Mouse (Mus musculus) stomach, embryonic 15.5 days (tissue): ENCODE measurements around the gene Morn1. TPM values are rescaled to one million over a fixed set of nuclear protein-coding genes. Genes with fewer than 3 reads are reported as not detected.
A peak's percentile ranks its signal among the peaks of the same experiment; 100 is the strongest.

ENCODE experiments used
- ATAC-seq: fragments of 200-750 bp; cut with Nextera tagmentation; 2 replicates; pipeline ENCODE4 v1.8.0; 2017; ENCODE audit warnings: low read depth, moderate number of reproducible peaks, moderate TSS enrichment; ENCODE audit not compliant: insufficient read depth, low FRiP score
- H3K27ac ChIP-seq: fragments of 300-500 bp; sonication (generic); 2 replicates; pipeline ENCODE4 v1.5.1; 2015; ENCODE audit warnings: mild to moderate bottlenecking, inconsistent platforms
- H3K27me3 ChIP-seq: fragments of 300-500 bp; sonication (generic); replicated peaks from 2 replicates; pipeline ENCODE4 v1.6.1; 2015; ENCODE audit warnings: inconsistent platforms
- H3K36me3 ChIP-seq: fragments of 300-500 bp; sonication (generic); 2 replicates; pipeline ENCODE4 v1.6.1; 2015; ENCODE audit warnings: inconsistent platforms
- H3K4me1 ChIP-seq: fragments of 300-500 bp; sonication (generic); 2 replicates; pipeline ENCODE4 v1.6.1; 2015; ENCODE audit warnings: inconsistent platforms
- H3K4me2 ChIP-seq: fragments of 300-500 bp; sonication (generic); 2 replicates; pipeline ENCODE4 v1.6.1; 2015; ENCODE audit warnings: mild to moderate bottlenecking, inconsistent platforms
- H3K4me3 ChIP-seq: fragments of 300-500 bp; sonication (generic); replicated peaks from 2 replicates; pipeline ENCODE4 v1.5.1; 2015; ENCODE audit warnings: inconsistent platforms
- H3K9ac ChIP-seq: fragments of 300-500 bp; sonication (generic); 2 replicates; pipeline ENCODE4 v1.6.1; 2015; ENCODE audit warnings: inconsistent platforms
- H3K9me3 ChIP-seq: fragments of 300-500 bp; sonication (generic); 2 replicates; pipeline ENCODE4 v1.6.1; 2016; ENCODE audit warnings: inconsistent platforms
- WGBS: fragments of 180-500 bp; shearing (Covaris S2); methylation state at CpG from one replicate; pipeline ENCODE4 v1.1.7; 2015; 5-methylcytosine and 5-hydroxymethylcytosine counted together
- polyA plus RNA-seq: library from polyadenylated mRNA; unstranded; fragments of >200 nt; fragmentation: Nextera tagmentation; extraction: Ambion mirVana; gene quantifications from 2 replicates; pipeline ENCODE4 v1.2.1, GENCODE M21; 2015

Gene Morn1
- 5.1 and 5.3 TPM in 2 replicates for polyA plus RNA-seq

GRCm38 (mm10) chr4:155086108-155087024, at the start of gene Morn1, which contains the start of gene Rer1:
Gene Morn1, plus strand, starts transcription at chr4:155086577.
Gene Rer1, minus strand, starts transcription at chr4:155086382.
- Histone ChIP-seq H3K4me3 (peak within 1 kb of the TSS; percentile 65), H3K27ac (peak within 1 kb of the TSS; percentile 95), H3K4me2 (peak within 1 kb of the TSS; percentile 87), H3K9me3 (no peaks in the 10 kb centered on the region), H3K9ac (peak within 1 kb of the TSS; percentile 92), H3K36me3 (0 out of 2 replicates have a peak, but pooled peaks cover 15% of the 10 kb centered on the region), H3K27me3 (no peaks in the 10 kb centered on the region), H3K4me1 (peaks cover 37% of the 10 kb centered on the region)
- WGBS: under 1% methylated on average over 83 of the region's 85 CpGs
- peak; percentile 97 for ATAC-seq

GRCm38 (mm10) chr4:155040197-155040596, 46.2 kb upstream of the Morn1 start:
- Histone ChIP-seq H3K27me3 (peaks cover 41% of the 10 kb centered on the region), H3K36me3 (no peaks in the 10 kb centered on the region), H3K9ac (no peak overlapping the region), H3K4me2 (no peak overlapping the region), H3K4me1 (peaks cover 9% of the 10 kb centered on the region), H3K27ac (no peak overlapping the region), H3K9me3 (no peaks in the 10 kb centered on the region), H3K4me3 (no peak overlapping the region)
- WGBS: 56% methylated on average over 9 of the region's 9 CpGs
- ATAC-seq: no peak

DNA sequence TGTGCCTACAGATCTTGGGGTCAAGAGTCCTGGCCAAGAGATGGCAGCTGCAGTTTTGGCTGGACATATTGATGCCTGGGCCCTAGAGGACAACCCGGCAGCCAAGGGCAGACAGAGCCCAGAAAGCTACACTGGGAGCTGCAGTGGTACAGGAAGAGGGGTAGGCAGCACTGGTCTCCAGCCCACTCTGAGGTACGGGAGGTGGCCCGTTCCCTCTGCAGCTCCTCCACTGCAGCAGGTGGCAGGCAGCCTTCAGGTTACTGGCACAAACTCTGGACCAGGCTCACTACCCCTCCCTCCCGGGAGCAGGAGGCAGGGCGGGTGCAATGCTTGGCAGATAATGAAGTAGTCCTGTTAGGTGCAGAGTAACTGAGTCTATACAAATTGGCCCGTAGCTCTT, 45.7 kb upstream of the Morn1 start:
- no peak for ATAC-seq

GRCm38 (mm10) chr4:155042606-155043288, 43.6 kb upstream of the Morn1 start:
- WGBS: 5% methylated on average over 65 of the region's 65 CpGs
- H3K9ac ChIP-seq: no peak overlapping the region
- ATAC-seq: no peak
- H3K27ac ChIP-seq: no peak overlapping the region
- H3K4me1 ChIP-seq: peaks cover 9% of the 10 kb centered on the region
- H3K27me3 ChIP-seq: peaks cover 47% of the 10 kb centered on the region
- H3K36me3 ChIP-seq: no peaks in the 10 kb centered on the region
- peak overlapping the region; percentile 59 for H3K4me2 ChIP-seq
- peak overlapping the region; percentile 29 for H3K4me3 ChIP-seq
- no peaks in the 10 kb centered on the region for H3K9me3 ChIP-seq

More for the DNA sequence above, 45.7 kb upstream of the Morn1 start:
- WGBS: 64% methylated on average over 6 of the region's 6 CpGs
- Histone ChIP-seq H3K27ac (no peak overlapping the region), H3K9ac (no peak overlapping the region), H3K4me1 (peaks cover 9% of the 10 kb centered on the region), H3K9me3 (no peaks in the 10 kb centered on the region), H3K27me3 (peaks cover 41% of the 10 kb centered on the region), H3K36me3 (no peaks in the 10 kb centered on the region), H3K4me3 (no peak overlapping the region), H3K4me2 (no peak overlapping the region)

GRCm38 (mm10) chr4:155043289-155043625, 43.1 kb upstream of the Morn1 start:
- Histone ChIP-seq H3K4me3 (peak overlapping the region; percentile 29), H3K9ac (no peak overlapping the region), H3K27ac (no peak overlapping the region), H3K4me2 (peak overlapping the region; percentile 59), H3K27me3 (peaks cover 47% of the 10 kb centered on the region), H3K36me3 (no peaks in the 10 kb centered on the region), H3K4me1 (peaks cover 9% of the 10 kb centered on the region), H3K9me3 (no peaks in the 10 kb centered on the region)
- 7% methylated on average over 25 of the region's 25 CpGs for WGBS
- ATAC-seq: no peak

DNA sequence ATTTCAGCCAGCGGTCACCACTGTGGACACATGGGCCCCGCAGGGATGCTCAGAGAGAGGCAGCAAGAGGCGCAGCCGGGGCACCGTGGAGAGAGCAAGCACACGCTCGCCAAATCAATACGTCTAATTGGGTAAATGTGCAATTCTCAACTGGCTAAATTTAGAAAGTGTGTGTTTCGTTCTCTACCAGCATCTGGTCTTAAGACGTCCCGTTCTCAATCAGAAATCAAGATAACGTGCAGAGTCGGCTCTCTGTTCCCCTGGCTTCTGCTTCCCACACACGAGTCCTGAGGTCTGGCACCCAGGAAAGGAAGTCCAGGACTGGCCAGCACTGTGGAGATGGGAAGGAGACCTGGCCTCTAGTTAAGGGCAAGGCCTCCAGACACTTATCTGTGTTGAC, 39.7 kb upstream of the Morn1 start:
- Histone ChIP-seq H3K27me3 (peaks cover 34% of the 10 kb centered on the region), H3K4me2 (no peak overlapping the region), H3K4me3 (no peak overlapping the region), H3K27ac (no peak overlapping the region), H3K4me1 (peaks cover 9% of the 10 kb centered on the region), H3K9ac (no peak overlapping the region), H3K9me3 (no peaks in the 10 kb centered on the region), H3K36me3 (no peaks in the 10 kb centered on the region)
- 77% methylated on average over 14 of the region's 14 CpGs for WGBS
- ATAC-seq: no peak

DNA sequence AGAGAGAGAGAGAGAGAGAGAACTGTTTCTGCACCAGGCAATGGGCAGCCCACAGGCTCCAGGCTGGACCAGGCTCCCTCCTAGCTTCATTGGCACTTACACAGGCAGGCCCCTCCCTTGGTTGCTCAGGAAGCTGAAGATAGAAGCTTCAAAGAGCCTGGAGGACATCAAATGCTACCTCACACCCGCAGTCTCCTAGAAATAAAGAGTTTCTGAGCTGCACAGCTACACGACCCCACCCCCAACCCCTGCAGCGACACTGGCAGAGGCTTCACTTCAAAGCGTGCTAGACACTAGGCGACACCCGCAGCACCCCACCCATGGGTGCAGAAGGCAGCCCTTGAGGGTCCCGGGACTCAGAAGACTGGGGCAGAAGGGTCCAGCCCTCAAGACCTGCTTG, 36.3 kb upstream of the Morn1 start:
- WGBS: 75% methylated on average over 7 of the region's 7 CpGs
- H3K4me2 ChIP-seq: no peak overlapping the region
- H3K36me3 ChIP-seq: no peaks in the 10 kb centered on the region
- peaks cover 6% of the 10 kb centered on the region; the same call in 1 of the 2 replicates for H3K27me3 ChIP-seq
- no peaks in the 10 kb centered on the region for H3K4me1 ChIP-seq
- no peak overlapping the region for H3K4me3 ChIP-seq
- no peaks in the 10 kb centered on the region for H3K9me3 ChIP-seq
- ATAC-seq: no peak
- H3K9ac ChIP-seq: no peak overlapping the region
- no peak overlapping the region for H3K27ac ChIP-seq

- Histone ChIP-seq H3K4me2 (peak within 1 kb of the TSS; percentile 23), H3K4me1 (peaks cover 18% of the 10 kb centered on the region), H3K9me3 (no peaks in the 10 kb centered on the region), H3K4me3 (0 out of 2 replicates have a peak within 1 kb of the TSS, but pooled peaks have one; percentile 2), H3K27ac (peak within 1 kb of the TSS; percentile 73), H3K36me3 (no peaks in the 10 kb centered on the region), H3K27me3 (no peaks in the 10 kb centered on the region), H3K9ac (no peak within 1 kb of the TSS)
- 60% methylated on average over 10 of the region's 10 CpGs for WGBS
- ATAC-seq: no peak
Measured at GRCm38 (mm10) chr4:155056724-155057123, 29.7 kb upstream of the Morn1 start, which contains the start of gene Plch2. Gene Plch2, minus strand, starts transcription at chr4:155056784.

GRCm38 (mm10) chr4:155058325-155058724, 28.1 kb upstream of the Morn1 start:
- Histone ChIP-seq H3K27ac (peak overlapping the region; percentile 73), H3K4me3 (no peak overlapping the region), H3K4me2 (peak overlapping the region; percentile 23; the same call in 1 of the 2 replicates), H3K4me1 (peaks cover 20% of the 10 kb centered on the region), H3K36me3 (no peaks in the 10 kb centered on the region), H3K27me3 (no peaks in the 10 kb centered on the region), H3K9me3 (no peaks in the 10 kb centered on the region), H3K9ac (no peak overlapping the region)
- 43% methylated on average over 10 of the region's 10 CpGs for WGBS
- peak; percentile 53; the same call in 1 of the 2 replicates for ATAC-seq

GRCm38 (mm10) chr4:155063895-155064294, 22.5 kb upstream of the Morn1 start:
- Histone ChIP-seq H3K27me3 (no peaks in the 10 kb centered on the region), H3K9ac (peak overlapping the region; percentile 13; the same call in 1 of the 2 replicates), H3K4me3 (peak overlapping the region; percentile 33), H3K27ac (peak overlapping the region; percentile 94), H3K36me3 (peaks cover 6% of the 10 kb centered on the region; the same call in 1 of the 2 replicates), H3K4me2 (peak overlapping the region; percentile 47), H3K4me1 (peaks cover 31% of the 10 kb centered on the region), H3K9me3 (no peaks in the 10 kb centered on the region)
- 23% methylated on average over 3 of the region's 3 CpGs for WGBS
- ATAC-seq: peak; percentile 82

DNA sequence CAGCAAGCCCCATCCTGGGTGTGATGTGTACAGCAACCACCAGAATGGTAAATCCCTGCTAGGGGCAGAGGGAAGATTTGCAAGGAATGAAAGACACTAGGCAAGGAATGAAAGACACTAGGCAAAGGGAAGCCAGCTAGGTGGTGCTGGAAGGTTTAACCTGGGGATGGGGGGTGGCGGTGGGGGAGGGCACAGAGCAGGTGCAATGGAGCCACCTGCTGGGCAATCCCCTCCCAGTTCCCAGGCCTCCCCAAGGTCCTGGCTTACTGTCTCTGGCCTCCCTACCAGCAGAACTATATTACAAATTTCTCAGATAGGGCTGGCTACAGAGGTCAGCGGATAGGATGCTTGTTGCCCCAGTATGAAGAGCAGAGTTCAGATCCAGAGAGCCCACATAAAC, 21.9 kb upstream of the Morn1 start:
- ATAC-seq: no peak
- Histone ChIP-seq H3K27ac (peak overlapping the region; percentile 94), H3K9ac (no peak overlapping the region), H3K4me1 (peaks cover 28% of the 10 kb centered on the region), H3K27me3 (no peaks in the 10 kb centered on the region), H3K4me2 (peak overlapping the region; percentile 42), H3K9me3 (no peaks in the 10 kb centered on the region), H3K4me3 (no peak overlapping the region), H3K36me3 (peaks cover 11% of the 10 kb centered on the region; the same call in 1 of the 2 replicates)
- 58% methylated on average over 2 of the region's 2 CpGs for WGBS
